Mouse (Mus musculus): Measurements from ENCODE around the gene Sohlh1.
"Not testable (repeated sequence)": the region's sequence is repeated elsewhere in the genome, so short reads cannot be mapped to it uniquely, and the experiment has no call there.

The Sohlh1 gene

DNA sequence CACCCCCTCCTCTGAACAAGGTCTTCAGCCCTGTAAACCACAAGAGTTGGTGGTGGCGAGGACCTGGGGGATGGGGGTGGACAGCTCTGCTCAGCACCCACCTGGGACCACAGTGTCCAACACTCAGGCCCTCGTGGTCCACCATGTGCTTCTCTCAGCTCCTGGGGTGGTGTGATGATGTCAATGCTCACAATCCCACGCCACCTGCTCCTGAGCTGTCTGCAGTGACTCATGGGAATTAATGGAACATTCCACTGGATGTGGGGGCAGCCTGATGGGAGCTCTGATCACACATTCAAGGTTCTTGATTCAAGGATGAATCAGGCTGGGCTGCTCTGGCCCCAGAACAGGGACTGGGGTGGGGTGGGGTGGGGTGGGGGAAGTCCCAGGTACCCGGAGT, 4.9 kb downstream of the Sohlh1 start:
- no peak for DNase-seq (ENCODE audit: low read depth)

DNA sequence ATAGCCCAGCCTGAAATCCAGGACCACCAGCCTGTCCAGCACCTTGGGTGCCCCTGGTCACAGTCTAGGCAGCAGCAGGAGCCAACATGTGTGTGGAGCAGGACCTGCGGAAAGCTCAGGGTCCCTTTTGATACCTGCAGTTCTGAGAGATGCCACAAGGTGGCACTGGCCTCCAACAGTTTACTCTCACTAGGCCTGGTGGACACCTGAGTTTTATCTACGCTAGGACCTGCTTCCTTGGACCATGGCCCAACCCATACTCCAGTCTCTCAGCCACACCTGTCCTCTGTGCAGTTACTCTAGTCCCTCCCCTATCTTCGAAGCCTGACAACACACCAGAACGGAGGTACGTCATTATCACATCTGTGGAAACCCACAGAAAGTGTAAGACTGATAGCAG, 10.8 kb downstream of the Sohlh1 start:
- peak; percentile 68 for DNase-seq (ENCODE audit: low read depth)

GRCm38 (mm10) chr2:25830786-25831185, 16.3 kb downstream of the Sohlh1 start:
- DNase-seq (ENCODE audit: low read depth) = no peak

DNA sequence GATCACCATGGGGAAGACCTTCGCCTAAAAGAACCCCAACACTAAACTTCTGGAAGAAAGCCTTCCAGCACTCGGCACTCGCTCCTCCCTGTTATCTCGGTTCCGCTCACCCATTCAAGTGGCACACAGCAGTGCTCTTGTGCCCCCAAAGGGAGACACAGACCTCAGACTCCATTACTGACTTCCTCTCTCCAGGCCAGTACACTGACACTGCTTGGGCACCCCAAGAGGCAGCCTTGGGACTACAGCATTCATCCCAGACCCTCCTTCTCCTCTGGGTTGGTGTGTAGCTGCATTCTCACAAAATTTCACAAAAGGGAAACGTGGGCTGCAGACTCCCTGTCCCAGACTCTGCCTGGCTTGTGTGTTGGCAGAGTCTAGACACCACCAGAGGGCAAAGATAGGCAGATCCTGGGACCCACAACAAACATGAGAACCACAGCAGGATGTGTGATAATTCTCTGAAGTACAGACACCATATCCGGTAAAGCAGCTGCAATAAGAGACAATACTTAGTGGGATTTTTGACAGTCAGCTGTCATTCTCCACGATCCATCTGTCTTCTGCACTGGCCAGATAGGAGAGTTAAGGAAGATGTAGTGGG, 18.6 kb downstream of the Sohlh1 start:
- peak; percentile 51 for DNase-seq (ENCODE audit: low read depth)

GRCm38 (mm10) chr2:25824751-25825150, 22.3 kb downstream of the Sohlh1 start:
- DNase-seq (ENCODE audit: low read depth) = no peak

GRCm38 (mm10) chr2:25822806-25823205, 24.2 kb downstream of the Sohlh1 start, which contains the start of gene Lcn9:
Gene Lcn9 (plus strand): TSS chr2:25823153.
- peak; percentile 77 for DNase-seq (ENCODE audit: low read depth)

DNA sequence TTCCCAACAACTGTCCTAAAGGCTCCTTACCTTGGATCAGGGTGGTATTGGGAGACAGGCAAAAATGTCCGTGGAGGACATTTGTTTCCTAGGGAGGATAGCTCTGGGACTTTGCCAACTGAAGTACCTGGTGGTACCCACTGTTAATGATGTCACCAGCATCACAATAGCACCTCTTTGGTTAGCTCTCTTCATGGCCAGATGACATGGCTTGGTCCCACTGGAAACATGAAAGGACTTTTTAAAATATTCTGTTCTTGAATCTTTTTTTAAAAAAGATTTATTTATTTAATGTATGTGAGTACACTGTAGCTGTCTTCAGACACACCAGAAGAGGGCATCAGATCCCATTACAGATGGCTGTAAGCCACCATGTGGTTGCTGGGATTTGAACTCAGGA, 31.3 kb downstream of the Sohlh1 start, which contains the start of gene Glt6d1:
Gene Glt6d1, minus strand, starts transcription at position 101 of the 400 bp plus-strand sequence.
- DNase-seq (ENCODE audit: low read depth) = not testable (repeated sequence)

GRCm38 (mm10) chr2:25813364-25813763, 33.7 kb downstream of the Sohlh1 start:
- DNase-seq (ENCODE audit: low read depth) = no peak

GRCm38 (mm10) chr2:25811711-25812110, 35.3 kb downstream of the Sohlh1 start:
- DNase-seq (ENCODE audit: low read depth) = no peak

DNA sequence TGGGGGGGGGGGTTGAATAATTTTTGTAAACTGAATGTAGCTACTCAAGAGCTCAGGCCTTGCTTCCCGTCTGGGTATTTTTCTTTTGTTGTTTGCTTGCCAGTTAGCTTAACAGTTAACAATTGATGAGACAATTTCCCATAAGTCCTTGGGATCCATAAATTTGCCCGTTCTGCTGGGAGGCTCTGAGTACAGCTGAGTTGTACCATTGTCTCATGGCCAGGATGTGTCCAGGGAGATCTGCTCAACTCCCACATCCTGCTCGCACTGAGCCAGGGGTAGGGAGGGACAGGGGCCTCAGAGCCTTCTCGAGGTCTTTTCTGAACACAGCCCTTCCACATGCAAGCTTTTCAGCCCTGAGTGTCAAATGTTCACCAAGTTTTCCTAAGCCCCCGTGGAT, 49.0 kb downstream of the Sohlh1 start:
- no peak for DNase-seq (ENCODE audit: low read depth)

DNA sequence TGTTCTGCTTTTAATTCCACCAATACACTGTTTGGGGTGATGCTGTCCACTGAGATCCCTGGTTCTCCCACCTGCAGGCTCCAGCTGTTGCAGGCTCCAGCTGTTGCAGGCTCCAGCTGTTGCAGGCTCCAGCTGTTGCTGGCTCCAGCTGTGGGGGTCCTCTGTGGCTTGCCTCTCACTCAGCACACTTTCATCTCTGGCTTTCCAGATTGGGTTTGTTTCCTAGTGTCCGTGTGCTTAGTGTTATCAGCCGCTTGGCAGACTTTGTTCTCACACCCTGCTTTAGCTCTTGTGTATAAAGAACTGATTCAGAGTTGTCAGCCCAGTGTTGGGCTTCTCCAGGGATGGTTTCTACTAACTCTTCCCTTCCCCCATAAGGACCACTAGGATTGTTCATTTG, 49.4 kb downstream of the Sohlh1 start:
- DNase-seq (ENCODE audit: low read depth) = no peak

Data from 416B (cell line).